Mouse (Mus musculus) adrenal gland, postnatal 36 days (tissue): ENCODE data around the gene Lrrtm4. TPM values are rescaled to one million over a fixed set of nuclear protein-coding genes. Genes with fewer than 3 reads are reported as not detected.

Experiments used
- DNase-seq, 2 experiments: peaks; one replicate each; pipeline ENCODE4 v3.0.0; 2021; ENCODE audit warnings: mixed read lengths in 1 of 2
- total RNA-seq, 2 experiments: library from RNA; stranded (reverse); gene quantifications; 2 replicates each; pipeline ENCODE4 v1.2.3; 2021

The Lrrtm4 gene
- total RNA-seq, 2 experiments from 2014 or later, result 2.2 to 2.8 TPM

- DNase-seq, result no peak
These were observed 732.1 kb downstream of the Lrrtm4 start for GRCm38 (mm10) chr6:80750769-80751168.

- no peak for DNase-seq
These were observed 742.0 kb downstream of the Lrrtm4 start for GRCm38 (mm10) chr6:80760641-80761204.

- peak; percentile 58 to 64 for DNase-seq
These were observed 767.6 kb downstream of the Lrrtm4 start for GRCm38 (mm10) chr6:80786282-80786681.

GRCm38 (mm10) chr6:80823753-80824152, 805.1 kb downstream of the Lrrtm4 start:
- no peak for DNase-seq

GRCm38 (mm10) chr6:80839784-80840183, 821.1 kb downstream of the Lrrtm4 start:
- DNase-seq, result no peak

GRCm38 (mm10) chr6:80845294-80845693, 826.6 kb downstream of the Lrrtm4 start:
- DNase-seq, result no peak

- no peak for DNase-seq
These were observed 838.4 kb downstream of the Lrrtm4 start for GRCm38 (mm10) chr6:80856910-80857543.

Other genes with a start within 250 kb of the Lrrtm4 start
- gene Gm20594, start 201.0 kb upstream of the Lrrtm4 start, total RNA-seq, result not detected